Mouse (Mus musculus): ENCODE data around the gene Tmem95.

DNA sequence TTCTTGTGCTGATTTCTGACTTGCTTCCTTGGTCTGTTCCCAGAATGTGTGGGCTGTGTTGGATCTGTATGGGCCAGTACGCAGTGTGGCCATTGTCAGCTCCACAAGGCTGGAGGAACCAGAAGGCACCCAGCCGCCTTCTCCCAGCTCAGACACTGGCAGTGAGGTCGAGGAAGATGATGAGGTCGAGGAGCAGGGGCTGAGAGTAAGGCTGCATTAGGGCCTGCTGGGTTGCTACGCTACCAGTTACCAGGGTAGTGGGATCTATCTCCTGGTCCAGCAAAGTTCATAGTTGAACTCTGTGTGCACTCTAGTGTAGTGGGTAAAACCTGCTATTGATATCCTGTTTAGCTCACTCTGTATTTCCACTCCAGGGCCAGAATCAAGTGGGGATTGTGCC lies 31.4 kb upstream of the Tmem95 start:
- TF ChIP-seq EP300 (IDR thresholded peaks at IDR 0.05; ENCODE audit: insufficient read depth, low read depth, low read length) (no peak), CTCF (IDR thresholded peaks at IDR 0.05) (no peak), POLR2A (IDR thresholded peaks at IDR 0.05; ENCODE audit: insufficient read depth, low read depth, low read length) (no peak)
